Mouse (Mus musculus): ENCODE measurements around the gene Mpo.

- TF ChIP-seq USF2 (IDR thresholded peaks at IDR 0.05; ENCODE audit: borderline replicate concordance in 1 of 2, insufficient read depth in 1 of 2, low read depth in 1 of 2, low read length in 2 of 2) (no peak), E2F4 (IDR thresholded peaks at IDR 0.05; ENCODE audit: borderline replicate concordance, low read depth, low read length) (no peak), MAX (IDR thresholded peaks at IDR 0.05; ENCODE audit: low read length) (no peak), EP300 (IDR thresholded peaks at IDR 0.05; ENCODE audit: low read depth in 1 of 2, low read length in 2 of 2) (no peak), GATA1 (IDR thresholded peaks at IDR 0.05; ENCODE audit: low read depth, low read length) (no peak), POLR2A (IDR thresholded peaks at IDR 0.05; ENCODE audit: control insufficient read depth in 1 of 2, insufficient read depth in 1 of 2, low read depth in 1 of 2, low read length in 2 of 2, poor library complexity in 1 of 2) (peak; percentile 67 to 85), KAT2A (conservative IDR thresholded peaks at IDR 0.05; ENCODE audit: low read depth, low read length) (no peak), CHD1 (IDR thresholded peaks at IDR 0.05; ENCODE audit: low read depth, low read length) (no peak)
Observed at GRCm38 (mm10) chr11:87748132-87749119, 45.0 kb upstream of the Mpo start.

Measured in MEL (cell line).